ENCODE assay signal across 30 mouse cellular contexts in genomic region chr2:61161336-61161735, GRCm38 (mm10).
"Had no signal": no experiment of that assay in that cellular context is flagged by ENCODE, and none has a peak within 500 bp of the region (broad histone marks: within the 10 kb centered on the region; RNA-seq: fewer than 3 reads in every experiment).

No protein-coding gene starts in this region.

- DNase-seq: cerebellum, adult 18-20 months; cerebellum, adult 2 months; cerebellum, adult 8-10 months; cerebellum, adult 9-10 months; cerebellum, adult 9-11 months; cerebellum, postnatal 10 days; cerebellum, postnatal 14 days; cerebellum, postnatal 25 days; cerebellum, postnatal 36 days; embryo, embryonic 11 days; forebrain, postnatal 0 days; gastrocnemius, adult 2 months; gastrocnemius, postnatal 10 days; gastrocnemius, postnatal 14 days; gastrocnemius, postnatal 25 days; gastrocnemius, postnatal 36 days; heart, adult 18-20 months; heart, adult 2 months had no signal

- H3K4me1 ChIP-seq: embryonic facial prominence, embryonic 15.5 days; forebrain, embryonic 12.5 days; forebrain, embryonic 13.5 days; forebrain, embryonic 15.5 days had no signal

- H3K27ac ChIP-seq: embryonic facial prominence, embryonic 12.5 days; embryonic facial prominence, embryonic 13.5 days; embryonic facial prominence, embryonic 15.5 days; forebrain, embryonic 10.5 days; forebrain, embryonic 12.5 days; forebrain, embryonic 13.5 days; forebrain, embryonic 15.5 days; gastrocnemius, adult 2 months; heart, adult 2 months; heart, embryonic 10.5 days had no signal

- H3K4me2 ChIP-seq: embryonic facial prominence, embryonic 12.5 days; embryonic facial prominence, embryonic 13.5 days; embryonic facial prominence, embryonic 15.5 days; forebrain, embryonic 12.5 days; forebrain, embryonic 13.5 days; forebrain, embryonic 15.5 days; heart, embryonic 11.5 days had no signal

- H3K27me3 ChIP-seq: embryonic facial prominence, embryonic 12.5 days; embryonic facial prominence, embryonic 13.5 days; embryonic facial prominence, embryonic 15.5 days; forebrain, embryonic 12.5 days; forebrain, embryonic 13.5 days; forebrain, embryonic 15.5 days had no signal

- H3K4me3 ChIP-seq: embryonic facial prominence, embryonic 12.5 days; embryonic facial prominence, embryonic 13.5 days; embryonic facial prominence, embryonic 15.5 days; erythroblast, embryonic 14.5 days; forebrain, embryonic 10.5 days; forebrain, embryonic 12.5 days; forebrain, embryonic 13.5 days; forebrain, embryonic 15.5 days; gastrocnemius, adult 2 months; heart, adult 2 months; heart, embryonic 10.5 days had no signal

- H3K36me3 ChIP-seq: embryonic facial prominence, embryonic 12.5 days; embryonic facial prominence, embryonic 13.5 days; embryonic facial prominence, embryonic 15.5 days; forebrain, embryonic 10.5 days; forebrain, embryonic 12.5 days; forebrain, embryonic 15.5 days; heart, embryonic 10.5 days had no signal

- H3K9me3 ChIP-seq: embryonic facial prominence, embryonic 12.5 days; embryonic facial prominence, embryonic 13.5 days; embryonic facial prominence, embryonic 15.5 days; forebrain, embryonic 10.5 days; forebrain, embryonic 12.5 days; forebrain, embryonic 13.5 days; forebrain, embryonic 15.5 days; heart, embryonic 10.5 days had no signal

- H3K9ac ChIP-seq: embryonic facial prominence, embryonic 12.5 days; embryonic facial prominence, embryonic 13.5 days; embryonic facial prominence, embryonic 15.5 days; forebrain, embryonic 12.5 days; forebrain, embryonic 13.5 days; forebrain, embryonic 15.5 days; forebrain, postnatal 0 days had no signal

- ATAC-seq: forebrain, embryonic 13.5 days; forebrain, embryonic 14.5 days; forebrain, embryonic 15.5 days; forebrain, embryonic 16.5 days; forebrain, postnatal 0 days had no signal
